Mouse (Mus musculus) E14TG2a.4 (cell line): ENCODE results near the gene Fbxl2.

Experiments
- CTCF ChIP-seq: conservative IDR thresholded peaks from 2 replicates; pipeline ENCODE4 v1.5.1; 2014; ENCODE audit warnings: low read length
- NANOG ChIP-seq: IDR thresholded peaks from 2 replicates; pipeline ENCODE4 v1.6.1; 2014; ENCODE audit warnings: borderline replicate concordance, low read length, mixed read lengths
- POU5F1 ChIP-seq: IDR thresholded peaks from 2 replicates; pipeline ENCODE4 v1.6.1; 2014; ENCODE audit warnings: low read length, borderline replicate concordance

DNA sequence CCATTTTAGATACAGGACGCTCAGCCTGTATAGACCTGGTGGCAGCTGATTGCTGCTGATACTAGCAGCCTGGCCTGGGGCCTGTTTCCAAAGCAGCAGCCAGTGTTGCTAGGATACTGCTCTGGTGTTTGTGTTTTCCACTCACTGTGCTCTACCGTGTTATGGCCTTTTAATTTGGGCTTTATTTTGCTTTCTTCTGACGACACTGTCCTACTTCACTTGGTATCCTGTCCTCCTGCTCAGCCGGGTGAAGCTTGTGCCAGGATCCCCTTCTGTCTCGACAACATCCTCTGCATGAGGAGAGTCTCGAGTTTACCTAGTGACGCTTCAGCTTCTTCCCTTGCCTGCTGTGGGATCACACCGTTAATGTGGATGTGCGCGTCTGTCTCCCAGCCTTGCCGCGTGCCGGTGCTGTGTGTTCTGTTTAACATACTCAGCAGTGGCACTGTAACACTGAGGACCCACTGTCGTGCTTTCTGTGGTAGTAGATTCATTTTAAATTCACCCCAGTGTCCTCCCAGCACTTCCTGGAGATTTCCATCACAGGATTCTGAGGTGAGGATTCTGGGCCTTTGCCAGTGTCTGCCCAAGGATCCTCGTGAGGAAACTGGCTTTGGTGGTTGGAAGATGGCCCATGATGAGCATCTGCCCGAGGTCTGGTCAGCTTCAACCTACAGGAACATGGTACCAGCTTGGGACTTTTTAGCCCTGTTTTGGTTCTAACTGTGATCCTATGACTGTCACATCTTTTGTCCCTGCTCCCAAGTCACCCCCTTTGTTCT lies 64.7 kb downstream of the Fbxl2 start:
- TF ChIP-seq CTCF (no peak), NANOG (no peak), POU5F1 (no peak)
